Mouse (Mus musculus) embryonic fibroblast, embryonic 13.5 days (primary cell): ENCODE measurements around the gene Plekha7.

Experiments used
- CTCF ChIP-seq: IDR thresholded peaks from 2 replicates; pipeline ENCODE4 v1.5.1; 2011; ENCODE audit warnings: mild to moderate bottlenecking, control low read depth, low read length, moderate library complexity, borderline replicate concordance; ENCODE audit not compliant: insufficient read depth
- POLR2A ChIP-seq: IDR thresholded peaks from 2 replicates; pipeline ENCODE4 v1.6.1; 2011; ENCODE audit warnings: low read depth, mild to moderate bottlenecking, control low read depth, low read length, moderate library complexity

DNA sequence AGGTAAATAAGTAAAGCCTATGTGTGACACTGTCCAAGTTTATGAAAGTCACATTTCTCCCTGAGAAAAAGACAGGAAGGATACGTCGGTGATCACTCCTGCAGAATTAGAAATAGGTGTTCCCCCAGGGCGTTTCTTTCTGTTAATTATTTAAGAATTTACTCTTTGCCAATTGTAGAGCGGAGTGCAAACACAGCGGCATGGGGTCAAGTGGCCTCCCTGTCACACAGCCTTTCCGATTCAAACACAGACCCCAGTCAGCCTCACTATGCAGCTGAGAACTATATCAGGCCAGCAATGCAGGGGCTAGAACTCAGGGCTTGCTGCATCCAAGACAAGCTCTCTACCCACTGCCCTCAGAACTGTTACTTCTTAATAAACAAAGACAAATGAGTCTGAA is 35.1 kb downstream of the Plekha7 start:
- TF ChIP-seq CTCF (no peak), POLR2A (no peak)
